Mouse (Mus musculus): Measurements from ENCODE around the gene Pcyt2.

Gene Pcyt2

GRCm38 (mm10) chr11:120579316-120580107 lies 38.2 kb downstream of the Pcyt2 start:
- DNase-seq: peak; percentile 71

- no peak for DNase-seq
Observed at GRCm38 (mm10) chr11:120578694-120579243, 39.0 kb downstream of the Pcyt2 start.

- no peak for DNase-seq
Observed at GRCm38 (mm10) chr11:120578024-120578693, 39.6 kb downstream of the Pcyt2 start.

GRCm38 (mm10) chr11:120577211-120578023 lies 40.3 kb downstream of the Pcyt2 start:
- DNase-seq: no peak

GRCm38 (mm10) chr11:120576365-120576981 lies 41.3 kb downstream of the Pcyt2 start:
- no peak for DNase-seq

- DNase-seq: no peak
Observed at GRCm38 (mm10) chr11:120575940-120576339, 41.8 kb downstream of the Pcyt2 start.

GRCm38 (mm10) chr11:120575046-120575445 lies 42.7 kb downstream of the Pcyt2 start:
- DNase-seq: no peak

GRCm38 (mm10) chr11:120574278-120574600 lies 43.5 kb downstream of the Pcyt2 start:
- DNase-seq: no peak

- DNase-seq: no peak
Observed at GRCm38 (mm10) chr11:120573585-120574277, 44.0 kb downstream of the Pcyt2 start.

- DNase-seq: peak; percentile 100
Observed at GRCm38 (mm10) chr11:120572752-120573584, 44.8 kb downstream of the Pcyt2 start, which contains the start of gene P4hb. TSS of gene P4hb (minus strand) at chr11:120573253.

GRCm38 (mm10) chr11:120572417-120572751 lies 45.4 kb downstream of the Pcyt2 start:
- no peak for DNase-seq

GRCm38 (mm10) chr11:120571754-120572416 lies 45.9 kb downstream of the Pcyt2 start:
- no peak for DNase-seq

- no peak for DNase-seq
Observed at GRCm38 (mm10) chr11:120571122-120571521, 46.6 kb downstream of the Pcyt2 start.

- DNase-seq: no peak
Observed at GRCm38 (mm10) chr11:120568324-120568723, 49.4 kb downstream of the Pcyt2 start.

GRCm38 (mm10) chr11:120565114-120565513 lies 52.6 kb downstream of the Pcyt2 start:
- DNase-seq: no peak

GRCm38 (mm10) chr11:120562949-120563348 lies 54.8 kb downstream of the Pcyt2 start:
- DNase-seq: no peak

- DNase-seq: no peak
Observed at GRCm38 (mm10) chr11:120560952-120561728, 56.6 kb downstream of the Pcyt2 start.
